ENCODE assay signal across 22 mouse cellular contexts in the genomic region with DNA sequence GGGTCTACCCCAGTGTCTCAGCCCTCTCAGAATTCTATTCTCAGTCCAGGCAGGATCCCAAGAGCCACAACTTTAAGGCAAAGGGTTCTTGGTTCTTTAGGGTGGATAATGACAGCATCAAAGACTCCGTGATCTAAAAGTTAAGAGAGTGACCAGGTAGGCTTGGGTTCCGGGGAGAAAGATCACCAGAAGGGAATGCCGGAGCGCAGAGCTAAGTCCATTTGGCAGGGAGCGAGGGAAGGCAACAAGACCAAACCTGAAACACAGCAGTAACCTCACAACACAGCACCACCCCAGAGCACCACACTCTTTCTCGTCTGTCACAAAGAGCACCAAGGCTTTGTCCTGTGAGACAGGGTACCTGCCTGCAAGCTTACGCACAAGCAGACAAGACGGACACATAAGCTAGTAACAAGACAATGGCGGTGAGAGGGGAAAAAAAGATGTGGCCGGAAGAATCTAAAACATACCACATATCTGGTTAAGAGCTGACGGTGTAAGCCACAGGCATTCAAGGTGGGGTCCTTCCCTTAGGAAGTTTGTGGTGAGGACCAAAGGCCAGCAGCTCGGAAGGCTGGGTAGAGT. TPM values are rescaled to one million over a fixed set of nuclear protein-coding genes. Genes with fewer than 3 reads are reported as not detected.
DNase-seq lines count a peak whose midpoint lies in the region; ATAC-seq and TF ChIP-seq lines count a peak whose summit lies in the region.
"Had no signal": no experiment of that assay in that cellular context is flagged by ENCODE, and none has a peak within 500 bp of the region (broad histone marks: within the 10 kb centered on the region; RNA-seq: fewer than 3 reads in every experiment).

No protein-coding gene starts in this region.

- H3K27ac ChIP-seq in kidney, adult 2 months (ENCODE audit: insufficient read depth, low read depth, low read length) = no peak overlapping the region
- H3K27ac ChIP-seq in neural tube, embryonic 15.5 days (replicated peaks) = peak overlapping the region; percentile 90

- no peak overlapping the region for H3K4me2 ChIP-seq in neural tube, embryonic 15.5 days

- ATAC-seq in neural tube, embryonic 15.5 days (ENCODE audit: low FRiP score) = no peak
- ATAC-seq: CD4-positive, CD25-positive, alpha-beta regulatory T cell, adult 4 months had no signal

- WGBS in kidney, adult 2 months = 81% methylated on average over 12 of the region's 12 CpGs
- WGBS in neural tube, embryonic 15.5 days = 90% methylated on average over 12 of the region's 12 CpGs

- H3K36me3 ChIP-seq in kidney, adult 2 months (ENCODE audit: control insufficient read depth, insufficient read depth, low read length) = no peaks in the 10 kb centered on the region
- H3K36me3 ChIP-seq in neural tube, embryonic 15.5 days = no peaks in the 10 kb centered on the region
- H3K36me3 ChIP-seq: forebrain, embryonic 10.5 days; G1E; limb, embryonic 13.5 days had no signal

- no peak overlapping the region for H3K4me3 ChIP-seq in kidney, adult 2 months (ENCODE audit: insufficient read depth, low read depth, low read length)
- no peak overlapping the region for H3K4me3 ChIP-seq in neural tube, embryonic 15.5 days (replicated peaks)

- H3K9me3 ChIP-seq in neural tube, embryonic 15.5 days (replicated peaks) = no peaks in the 10 kb centered on the region
- H3K9me3 ChIP-seq: forebrain, embryonic 10.5 days; limb, embryonic 13.5 days had no signal

- H3K9ac ChIP-seq in neural tube, embryonic 15.5 days (replicated peaks) = 0 out of 2 replicates have a peak overlapping the region, but pooled peaks have one; percentile 36

- TF ChIP-seq POLR2A in kidney, adult 2 months (IDR thresholded peaks at IDR 0.05; ENCODE audit: low read depth, low read length) = no peak

- peak; percentile 62 for DNase-seq in kidney, adult 2 months
- no peak for DNase-seq in kidney, postnatal 10 days
- DNase-seq in neural tube, embryonic 10.5 days (ENCODE audit: extremely low spot score, low spot score) = no peak
- peak; percentile 50 for DNase-seq in induced T-regulatory cell, adult 2 months (ENCODE audit: low read depth)
- DNase-seq in thymus, adult 18-20 months = no peak
- no peak for DNase-seq in adrenal gland, postnatal 10 days
- DNase-seq: gastrocnemius, adult 2 months; layer of hippocampus, adult 9-11 months; lung, postnatal 14 days; right cerebral cortex, adult 18-20 months had no signal

- no peak for TF ChIP-seq CTCF in kidney, adult 2 months (conservative IDR thresholded peaks at IDR 0.05; ENCODE audit: insufficient read depth, insufficient read length, low read depth, low read length)

- peaks cover 5% of the 10 kb centered on the region; the same call in 1 of the 2 replicates for H3K4me1 ChIP-seq in kidney, adult 2 months (ENCODE audit: control insufficient read depth, insufficient read depth, low read length)
- H3K4me1 ChIP-seq in neural tube, embryonic 15.5 days = peaks cover 32% of the 10 kb centered on the region

- H3K27me3 ChIP-seq in kidney, adult 2 months (replicated peaks; ENCODE audit: control insufficient read depth, insufficient read depth, low read length) = no peaks in the 10 kb centered on the region
- H3K27me3 ChIP-seq in neural tube, embryonic 15.5 days (replicated peaks) = no peaks in the 10 kb centered on the region

RNA-seq across cellular contexts. Expression of a gene that starts 30.0 kb away (rescaled TPM):
- 0.02 and 0.08 TPM in 2 replicates for polyA plus RNA-seq in kidney, adult 2 months (2012; rRNA removed)
- polyA plus RNA-seq in neural tube, embryonic 15.5 days (2015; fragmentation: Nextera tagmentation; extraction: Ambion mirVana) = not detected in 2 replicates
- total RNA-seq in adrenal gland, postnatal 10 days (2021) = not detected
- total RNA-seq: G1E; gastrocnemius, adult 2 months; granulocyte monocyte progenitor cell, adult 5-6 weeks; hematopoietic stem cell, adult 5-6 weeks; megakaryocyte-erythroid progenitor cell, adult 5-6 weeks had no signal
- polyA plus RNA-seq: CD4-positive, CD25-positive, alpha-beta regulatory T cell, adult 4 months; cortical plate, adult 2 months; embryonic facial prominence, embryonic 14.5 days; forebrain, embryonic 10.5 days; heart, embryonic 14.5 days; limb, embryonic 13.5 days; thymus, postnatal 0 days had no signal

RNA-seq across cellular contexts. Expression of a gene that starts 42.7 kb away (rescaled TPM):
- polyA plus RNA-seq in kidney, adult 2 months (2012; rRNA removed) = 3.4 and 3.6 TPM in 2 replicates
- 4.5 and 5.2 TPM in 2 replicates for polyA plus RNA-seq in neural tube, embryonic 15.5 days (2015; fragmentation: Nextera tagmentation; extraction: Ambion mirVana)
- 10 to 100 TPM; 16.4 to 17.5 TPM for total RNA-seq in adrenal gland, postnatal 10 days (2021)

RNA-seq across cellular contexts. Expression of a gene that starts 49.6 kb away (rescaled TPM):
- polyA plus RNA-seq in kidney, adult 2 months (2012; rRNA removed) = 517 and 605 TPM in 2 replicates
- polyA plus RNA-seq in neural tube, embryonic 15.5 days (2015; fragmentation: Nextera tagmentation; extraction: Ambion mirVana) = 29.5 and 34.9 TPM in 2 replicates
- total RNA-seq in adrenal gland, postnatal 10 days (2021) = 10 to 100 TPM; 62.7 to 84.6 TPM

Comparison
In these comparisons a context has a peak if more than half of its experiments do, and no peak if none do; other contexts are left out.
1. DNase-seq: peak in kidney, adult 2 months (single experiment) and induced T-regulatory cell, adult 2 months (single experiment); none in kidney, postnatal 10 days (single experiment), neural tube, embryonic 10.5 days (single experiment), thymus, adult 18-20 months (0 of 2) and adrenal gland, postnatal 10 days (single experiment).
2. RNA of a gene that starts 49.6 kb away (polyA plus RNA-seq): 517 to 605 TPM in kidney, adult 2 months; 29.5 to 34.9 TPM in neural tube, embryonic 15.5 days; every median in the first group is over 10 times any median in the second.